Comparison of ENCODE assay signal across 9 mouse cellular contexts in the genomic region with DNA sequence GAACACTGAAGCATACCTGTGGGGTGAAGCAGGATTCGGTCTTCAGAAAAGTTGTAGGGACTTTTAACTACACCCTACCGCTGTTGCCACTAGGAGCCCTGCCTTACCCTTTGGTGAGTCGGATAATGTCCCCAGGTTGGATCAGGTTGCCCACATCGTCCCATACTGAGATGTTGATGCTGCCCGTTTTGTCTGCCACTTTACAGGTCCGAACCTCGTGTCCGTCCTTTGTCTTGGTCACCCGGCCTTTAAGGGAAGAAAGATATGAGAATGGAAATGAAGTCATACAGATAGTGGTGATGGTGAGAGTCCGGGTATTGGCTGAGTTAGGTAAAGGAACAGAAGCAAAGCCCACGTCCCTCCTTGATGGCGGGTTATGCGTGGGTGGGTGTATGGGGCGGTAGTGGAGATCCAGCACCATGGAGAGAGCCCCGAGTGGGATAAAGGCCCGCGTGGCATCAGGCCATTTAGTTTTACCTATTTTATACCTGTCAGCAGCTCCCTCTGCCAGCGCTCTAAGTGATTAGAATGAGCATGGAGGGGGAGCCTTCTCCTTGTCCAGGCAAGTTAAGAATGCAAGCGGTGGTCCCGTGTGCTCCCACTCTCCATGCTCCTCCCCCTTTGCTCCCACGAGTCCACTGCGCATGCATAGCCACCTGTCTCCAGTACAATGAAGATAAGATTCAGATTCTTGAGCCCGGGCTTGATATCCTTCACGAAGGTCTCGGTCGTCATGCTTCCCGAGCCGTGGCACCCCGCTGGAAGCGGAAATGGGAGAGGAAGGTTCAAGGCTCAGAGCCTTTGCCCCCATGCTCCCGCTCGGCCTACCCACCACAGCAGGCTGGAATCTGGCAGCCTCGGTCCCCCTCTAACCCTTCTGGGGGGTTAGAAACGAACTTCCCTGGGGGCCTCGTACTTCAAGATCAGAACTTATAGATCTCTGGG. TPM values are rescaled to one million over a fixed set of nuclear protein-coding genes. Genes with fewer than 3 reads are reported as not detected.
A peak's percentile ranks its signal among the peaks of the same experiment; 100 is the strongest.
DNase-seq lines count a peak whose midpoint lies in the region; ATAC-seq lines count a peak whose summit lies in the region.
"Had no signal": no experiment of that assay in that cellular context is flagged by ENCODE, and none has a peak within 500 bp of the region (broad histone marks: within the 10 kb centered on the region; RNA-seq: fewer than 3 reads in every experiment).

No protein-coding gene starts in this region.

- 21% methylated on average over 35 of the region's 35 CpGs for WGBS in neural tube, embryonic 11.5 days
- 22% methylated on average over 35 of the region's 35 CpGs for WGBS in macrophage (ENCODE audit: missing documents)
- 18% methylated on average over 35 of the region's 35 CpGs for WGBS in stomach, embryonic 15.5 days

- H3K9ac ChIP-seq in neural tube, embryonic 11.5 days (ENCODE audit: low read length): peak overlapping the region; percentile 72
- peak overlapping the region; percentile 84 for H3K9ac ChIP-seq in stomach, embryonic 15.5 days

- H3K9me3 ChIP-seq in neural tube, embryonic 11.5 days (ENCODE audit: control insufficient read depth, low read length): no peaks in the 10 kb centered on the region
- no peaks in the 10 kb centered on the region for H3K9me3 ChIP-seq in stomach, embryonic 15.5 days

- peak overlapping the region; percentile 87 for H3K4me2 ChIP-seq in neural tube, embryonic 11.5 days (ENCODE audit: low read depth)
- peak overlapping the region; percentile 96 for H3K4me2 ChIP-seq in stomach, embryonic 15.5 days

- intact Hi-C loops in gastrocnemius, postnatal 14 days (cut with DNase I; ENCODE audit: low total_unique reads): loop anchor here (2.0 kb wide), 1 partner anchor 46 kb away; no protein-coding TSS in a partner anchor

- H3K4me3 ChIP-seq in neural tube, embryonic 11.5 days (ENCODE audit: low read depth, low read length): peak overlapping the region; percentile 92
- H3K4me3 ChIP-seq in brown adipose tissue, adult 24 weeks (ENCODE audit: insufficient read depth, low read depth, low read length): peak overlapping the region; percentile 68
- H3K4me3 ChIP-seq in macrophage (ENCODE audit: inconsistent target): peak overlapping the region; percentile 90
- H3K4me3 ChIP-seq in stomach, embryonic 15.5 days (replicated peaks): peak overlapping the region; percentile 92

- 0 out of 2 replicates have a peak, but pooled peaks cover 2% of the 10 kb centered on the region for H3K36me3 ChIP-seq in neural tube, embryonic 11.5 days (ENCODE audit: control insufficient read depth, insufficient read depth, low read length)
- peaks cover 6% of the 10 kb centered on the region; the same call in 1 of the 2 replicates for H3K36me3 ChIP-seq in macrophage (ENCODE audit: inconsistent target)
- H3K36me3 ChIP-seq in stomach, embryonic 15.5 days: 0 out of 2 replicates have a peak, but pooled peaks cover 3% of the 10 kb centered on the region

- no peaks in the 10 kb centered on the region for H3K27me3 ChIP-seq in neural tube, embryonic 11.5 days (ENCODE audit: control insufficient read depth, insufficient read depth, low read length)
- no peaks in the 10 kb centered on the region for H3K27me3 ChIP-seq in stomach, embryonic 15.5 days (replicated peaks)

- H3K27ac ChIP-seq in neural tube, embryonic 11.5 days (ENCODE audit: low read depth, low read length): peak overlapping the region; percentile 58
- 0 out of 2 replicates have a peak overlapping the region, but pooled peaks have one; percentile 2 for H3K27ac ChIP-seq in brown adipose tissue, adult 24 weeks (replicated peaks; ENCODE audit: low read depth, low read length)
- peak overlapping the region; percentile 55 for H3K27ac ChIP-seq in macrophage
- peak overlapping the region; percentile 72; the same call in 1 of the 2 replicates for H3K27ac ChIP-seq in stomach, embryonic 15.5 days

- ATAC-seq in neural tube, embryonic 11.5 days (ENCODE audit: insufficient read depth, low FRiP score, low TSS enrichment): peak; percentile 10; the same call in 1 of the 2 replicates
- no peak for ATAC-seq in stomach, embryonic 15.5 days (ENCODE audit: insufficient read depth, low FRiP score, low read depth)

- peaks cover 24% of the 10 kb centered on the region for H3K79me2 ChIP-seq in macrophage (ENCODE audit: inconsistent target)

- H3K4me1 ChIP-seq in neural tube, embryonic 11.5 days (ENCODE audit: control insufficient read depth, insufficient read depth, low read length): peaks cover 23% of the 10 kb centered on the region
- H3K4me1 ChIP-seq in brown adipose tissue, adult 24 weeks (ENCODE audit: control insufficient read depth, insufficient read depth, insufficient read length, low read length): peaks cover 8% of the 10 kb centered on the region
- peaks cover 40% of the 10 kb centered on the region for H3K4me1 ChIP-seq in stomach, embryonic 15.5 days

- DNase-seq in neural tube, embryonic 11.5 days (ENCODE audit: low spot score): no peak
- no peak for DNase-seq in neural tube, embryonic 10.5 days (ENCODE audit: extremely low spot score, low spot score)
- DNase-seq in forelimb bud, embryonic 11.5 days (ENCODE audit: low read depth, low spot score): peak; percentile 32
- peak; percentile 54 to 62 for DNase-seq in layer of hippocampus, postnatal 10 days (ENCODE audit: low spot score in 2 of 2)
- no peak for DNase-seq in gastrocnemius, postnatal 14 days

RNA-seq across cellular contexts. Expression of gene Nabp2, which starts 2.4 kb away (rescaled TPM):
- 115 and 127 TPM in 2 replicates for polyA plus RNA-seq in neural tube, embryonic 11.5 days (2014; fragmentation: Nextera tagmentation; extraction: Ambion mirVana)
- 67.1 and 87.6 TPM in 2 replicates for polyA plus RNA-seq in brown adipose tissue, adult 24 weeks (2012; ENCODE audit: insufficient read depth, insufficient read length, missing spikeins)
- 10 to 100 TPM; 94.1 to 94.2 TPM for total RNA-seq in layer of hippocampus, postnatal 10 days (2021)
- total RNA-seq in macrophage (2018; cell fraction: chromatin; rRNA removed): 10 to 100 TPM in 12 of 26 experiments, 1 to 10 TPM in 14; 2.0 to 21.4 (median 9.2) TPM
- total RNA-seq in macrophage (2018; cell fraction: cytosol; rRNA removed): 10 to 100 TPM; 33.5 to 58.9 (median 48.1) TPM
- 10 to 100 TPM in 16 of 26 experiments, 1 to 10 TPM in 10; 5.7 to 22.4 (median 12.2) TPM for total RNA-seq in macrophage (2018; cell fraction: nucleus; rRNA removed)
- 44.1 to 130 TPM (median 65.7 TPM) in 3 replicates for polyA plus RNA-seq in macrophage (2018)
- 66.3 and 81.0 TPM in 2 replicates for polyA plus RNA-seq in stomach, embryonic 15.5 days (2015; fragmentation: Nextera tagmentation; extraction: Ambion mirVana)
- 10 to 100 TPM; 48.2 to 51.8 TPM for total RNA-seq in gastrocnemius, postnatal 14 days (2021)

RNA-seq across cellular contexts. Expression of gene Rnf41, which starts 2.6 kb away (rescaled TPM):
- polyA plus RNA-seq in neural tube, embryonic 11.5 days (2014; fragmentation: Nextera tagmentation; extraction: Ambion mirVana): 43.5 and 46.8 TPM in 2 replicates
- 15.1 and 17.1 TPM in 2 replicates for polyA plus RNA-seq in brown adipose tissue, adult 24 weeks (2012; ENCODE audit: insufficient read depth, insufficient read length, missing spikeins)
- 10 to 100 TPM; 76.0 to 78.2 TPM for total RNA-seq in layer of hippocampus, postnatal 10 days (2021)
- 100 to 1,000 TPM in 1 of 26 experiments, 10 to 100 TPM in 25; 20.7 to 101 (median 48.4) TPM for total RNA-seq in macrophage (2018; cell fraction: chromatin; rRNA removed)
- 10 to 100 TPM; 26.8 to 47.9 (median 36.3) TPM for total RNA-seq in macrophage (2018; cell fraction: cytosol; rRNA removed)
- total RNA-seq in macrophage (2018; cell fraction: nucleus; rRNA removed): 100 to 1,000 TPM in 1 of 26 experiments, 10 to 100 TPM in 25; 28.1 to 103 (median 45.2) TPM
- 26.5 to 35.2 TPM (median 33.6 TPM) in 3 replicates for polyA plus RNA-seq in macrophage (2018)
- 33.2 and 35.4 TPM in 2 replicates for polyA plus RNA-seq in stomach, embryonic 15.5 days (2015; fragmentation: Nextera tagmentation; extraction: Ambion mirVana)
- 10 to 100 TPM; 12.9 to 13.0 TPM for total RNA-seq in gastrocnemius, postnatal 14 days (2021)

RNA-seq across cellular contexts. Expression of gene Slc39a5, which starts 7.8 kb away (rescaled TPM):
- not detected in 2 replicates for polyA plus RNA-seq in neural tube, embryonic 11.5 days (2014; fragmentation: Nextera tagmentation; extraction: Ambion mirVana)
- not detected in 2 replicates for polyA plus RNA-seq in brown adipose tissue, adult 24 weeks (2012; ENCODE audit: insufficient read depth, insufficient read length, missing spikeins)
- under 1 TPM; 0.22 to 0.53 TPM for total RNA-seq in layer of hippocampus, postnatal 10 days (2021)
- under 1 TPM in 1 of 26 experiments, not detected in 25; 0.92 TPM for total RNA-seq in macrophage (2018; cell fraction: chromatin; rRNA removed)
- not detected for total RNA-seq in macrophage (2018; cell fraction: cytosol; rRNA removed)
- total RNA-seq in macrophage (2018; cell fraction: nucleus; rRNA removed): not detected
- not detected in 3 replicates for polyA plus RNA-seq in macrophage (2018)
- polyA plus RNA-seq in stomach, embryonic 15.5 days (2015; fragmentation: Nextera tagmentation; extraction: Ambion mirVana): 34.5 and 39.4 TPM in 2 replicates
- total RNA-seq in gastrocnemius, postnatal 14 days (2021): not detected
- total RNA-seq: hematopoietic stem cell, adult 5-6 weeks had no signal

RNA-seq across cellular contexts. Expression of gene Ankrd52, which starts 31.9 kb away (rescaled TPM):
- 9.5 and 10.4 TPM in 2 replicates for polyA plus RNA-seq in neural tube, embryonic 11.5 days (2014; fragmentation: Nextera tagmentation; extraction: Ambion mirVana)
- polyA plus RNA-seq in brown adipose tissue, adult 24 weeks (2012; ENCODE audit: insufficient read depth, insufficient read length, missing spikeins): 16.9 and 22.4 TPM in 2 replicates
- total RNA-seq in layer of hippocampus, postnatal 10 days (2021): 10 to 100 TPM; 79.0 to 80.3 TPM
- total RNA-seq in macrophage (2018; cell fraction: chromatin; rRNA removed): 100 to 1,000 TPM in 14 of 26 experiments, 10 to 100 TPM in 12; 50.9 to 167 (median 110) TPM
- total RNA-seq in macrophage (2018; cell fraction: cytosol; rRNA removed): 10 to 100 TPM; 21.8 to 48.7 (median 34.6) TPM
- total RNA-seq in macrophage (2018; cell fraction: nucleus; rRNA removed): 100 to 1,000 TPM in 2 of 26 experiments, 10 to 100 TPM in 24; 40.0 to 119 (median 63.2) TPM
- polyA plus RNA-seq in macrophage (2018): 23.3 to 29.3 TPM (median 26.0 TPM) in 3 replicates
- polyA plus RNA-seq in stomach, embryonic 15.5 days (2015; fragmentation: Nextera tagmentation; extraction: Ambion mirVana): 12.8 and 15.8 TPM in 2 replicates
- 10 to 100 TPM; 53.7 to 54.8 TPM for total RNA-seq in gastrocnemius, postnatal 14 days (2021)

RNA-seq across cellular contexts. Expression of gene Coq10a, which starts 40.1 kb away (rescaled TPM):
- polyA plus RNA-seq in neural tube, embryonic 11.5 days (2014; fragmentation: Nextera tagmentation; extraction: Ambion mirVana): 19.0 and 24.1 TPM in 2 replicates
- polyA plus RNA-seq in brown adipose tissue, adult 24 weeks (2012; ENCODE audit: insufficient read depth, insufficient read length, missing spikeins): 122 and 173 TPM in 2 replicates
- 10 to 100 TPM; 55.6 to 58.8 TPM for total RNA-seq in layer of hippocampus, postnatal 10 days (2021)
- 100 to 1,000 TPM in 2 of 26 experiments, 10 to 100 TPM in 24; 13.3 to 122 (median 50.9) TPM for total RNA-seq in macrophage (2018; cell fraction: chromatin; rRNA removed)
- total RNA-seq in macrophage (2018; cell fraction: cytosol; rRNA removed): 10 to 100 TPM; 12.0 to 35.3 (median 21.6) TPM
- 100 to 1,000 TPM in 3 of 26 experiments, 10 to 100 TPM in 23; 11.0 to 129 (median 43.5) TPM for total RNA-seq in macrophage (2018; cell fraction: nucleus; rRNA removed)
- polyA plus RNA-seq in macrophage (2018): 20.5 to 35.2 TPM (median 25.5 TPM) in 3 replicates
- polyA plus RNA-seq in stomach, embryonic 15.5 days (2015; fragmentation: Nextera tagmentation; extraction: Ambion mirVana): 14.0 and 14.5 TPM in 2 replicates
- 100 to 1,000 TPM; 257 to 331 TPM for total RNA-seq in gastrocnemius, postnatal 14 days (2021)

Comparison
In these comparisons a context has a peak if more than half of its experiments do, and no peak if none do; other contexts are left out.
1. DNase-seq: peak in forelimb bud, embryonic 11.5 days (single experiment) and layer of hippocampus, postnatal 10 days (2 of 2); none in neural tube, embryonic 11.5 days (single experiment), neural tube, embryonic 10.5 days (single experiment) and gastrocnemius, postnatal 14 days (single experiment).
2. H3K27ac ChIP-seq: peak in every context shown above with its lines; median percentile 72 in stomach, embryonic 15.5 days; 58 in neural tube, embryonic 11.5 days; 55 in macrophage; 2 in brown adipose tissue, adult 24 weeks.
3. RNA of gene Slc39a5, which starts 7.8 kb away (polyA plus RNA-seq): 34.5 to 39.4 TPM in stomach, embryonic 15.5 days; not detected in neural tube, embryonic 11.5 days, not detected in brown adipose tissue, adult 24 weeks and not detected in macrophage; every median in the first group is over 10 times any median in the second.
4. Peak in every context shown above with its lines, with median percentiles within 50 percentile points of each other: H3K4me3 ChIP-seq.